Mouse (Mus musculus): Measurements from ENCODE around the gene Unc80. TPM values are rescaled to one million over a fixed set of nuclear protein-coding genes. Genes with fewer than 3 reads are reported as not detected.

Unc80 gene
- 10.7 and 10.8 TPM in 2 replicates for total RNA-seq (2021)
- long read RNA-seq, experiment 1: 0 reads
- long read RNA-seq, experiment 2: 0 reads

DNA sequence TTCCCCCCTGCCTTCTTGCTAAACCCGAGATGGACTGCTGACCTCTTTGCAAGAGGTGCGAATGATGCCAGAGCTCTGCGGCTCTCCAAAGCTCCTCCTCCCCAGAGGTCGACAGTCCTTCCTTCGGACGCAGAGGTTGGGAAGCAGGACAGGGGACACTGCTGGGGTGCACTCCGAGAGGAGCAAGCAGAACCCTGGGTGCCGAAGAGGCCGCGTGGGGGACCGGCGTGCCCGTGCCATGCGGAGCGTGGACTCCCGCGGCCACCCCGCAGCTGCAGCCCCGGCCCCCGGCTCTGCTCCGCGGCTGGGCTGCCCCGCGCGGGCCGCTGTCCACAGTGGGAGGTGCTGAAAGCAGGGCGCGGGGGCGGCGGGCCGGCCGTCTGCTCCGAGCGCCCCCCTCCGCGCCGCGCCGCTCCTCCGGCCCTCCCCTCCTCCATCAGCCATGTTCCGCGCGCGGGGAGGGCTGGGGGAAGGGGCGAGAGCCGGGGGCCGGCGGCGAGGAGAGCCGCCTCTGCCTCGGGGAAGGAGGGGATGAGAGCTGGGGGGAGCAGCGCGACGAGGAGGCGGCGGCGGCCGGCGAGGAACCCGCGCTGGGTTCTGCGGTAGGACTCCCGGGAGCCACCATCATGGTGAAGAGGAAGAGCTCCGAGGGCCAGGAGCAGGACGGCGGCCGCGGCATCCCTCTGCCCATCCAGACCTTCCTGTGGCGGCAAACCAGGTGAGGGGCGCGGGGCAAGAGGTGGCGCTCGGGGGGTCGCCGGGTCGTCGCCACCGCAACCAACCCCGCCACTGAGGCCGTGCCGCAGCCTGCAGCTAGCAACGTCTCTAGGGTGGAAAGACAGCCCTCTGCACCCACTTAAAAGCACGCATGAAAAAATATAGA is at the start of gene Unc80:
Unc80 (plus strand) TSS at position 547 of the 883 bp plus-strand sequence.
- peak; percentile 82 for DNase-seq

DNA sequence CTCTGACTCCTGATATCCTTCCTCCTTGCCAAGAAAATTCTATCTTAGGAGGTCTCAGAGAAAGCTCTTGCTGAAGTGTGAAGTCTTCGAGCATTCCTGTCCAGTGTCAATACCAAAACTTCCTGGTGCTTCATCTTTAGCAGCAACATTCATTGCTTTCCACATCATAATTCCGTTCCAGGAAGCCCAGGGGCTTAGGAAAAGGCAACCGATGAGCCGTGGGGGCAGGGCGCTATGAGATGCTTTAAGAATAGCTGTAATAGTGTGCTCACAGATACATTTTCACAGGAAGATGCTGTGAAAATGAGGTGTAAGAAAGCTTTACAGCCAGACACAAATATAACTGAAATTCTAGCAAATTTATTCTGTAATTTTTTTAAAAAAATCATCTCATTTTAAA is 42.1 kb upstream of the Unc80 start:
- DNase-seq: no peak

DNA sequence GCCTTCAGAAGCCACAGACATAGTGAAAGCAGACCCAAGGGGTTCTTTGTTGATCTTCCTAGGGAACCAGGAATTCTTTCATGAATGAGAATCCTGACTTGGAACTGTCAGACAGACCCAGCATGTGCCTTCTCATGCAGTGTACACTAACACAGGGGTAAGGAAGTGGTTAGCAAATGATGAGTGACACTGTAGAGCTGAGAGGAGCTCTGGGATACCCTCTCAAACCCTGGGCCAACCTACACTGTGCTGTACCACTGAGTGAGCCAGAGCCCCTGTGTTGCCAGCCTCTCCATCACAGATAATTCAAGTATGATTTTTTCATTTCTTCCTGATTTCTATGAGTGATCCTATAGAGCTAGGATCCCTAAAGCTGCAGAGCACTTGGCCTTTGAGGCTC is 37.2 kb upstream of the Unc80 start:
- no peak for DNase-seq

DNA sequence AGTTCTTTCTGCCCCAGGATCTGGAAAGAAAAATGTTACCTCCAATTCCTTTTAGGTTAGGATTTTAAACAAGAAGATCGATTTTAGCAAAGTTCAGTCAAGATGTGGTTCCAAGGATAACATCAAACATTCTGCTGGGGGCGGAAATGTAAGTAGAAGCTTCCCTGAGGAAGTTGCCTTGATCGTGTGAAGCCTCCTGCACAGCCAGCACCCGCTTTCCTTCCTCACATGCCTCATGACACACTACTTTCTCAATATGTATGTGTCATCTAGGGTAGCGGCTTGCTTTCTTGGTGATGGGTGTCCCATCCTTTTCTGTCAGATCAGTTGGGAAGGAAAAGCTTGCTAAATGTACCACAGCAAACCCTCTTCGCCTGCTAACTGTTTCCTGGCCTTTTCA is 36.7 kb upstream of the Unc80 start:
- no peak for DNase-seq

DNA sequence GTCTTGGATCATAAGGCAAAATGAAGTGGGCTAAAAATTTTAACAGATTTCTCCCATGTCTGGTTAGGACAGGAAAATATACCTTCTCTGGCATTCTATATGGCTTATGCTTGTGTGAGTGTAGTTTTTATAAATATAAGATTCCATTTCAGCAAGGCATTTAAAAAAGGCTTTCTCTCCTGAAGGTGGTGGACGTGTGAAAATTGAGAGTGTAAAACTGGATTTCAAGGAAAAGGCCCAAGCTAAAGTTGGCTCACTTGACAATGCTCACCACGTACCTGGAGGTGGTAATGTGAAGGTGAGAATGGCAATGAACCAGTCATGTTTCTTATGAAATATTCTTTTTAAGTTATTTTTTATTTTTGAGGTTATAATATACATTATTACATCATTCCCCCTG is 30.1 kb upstream of the Unc80 start:
- no peak for DNase-seq

DNA sequence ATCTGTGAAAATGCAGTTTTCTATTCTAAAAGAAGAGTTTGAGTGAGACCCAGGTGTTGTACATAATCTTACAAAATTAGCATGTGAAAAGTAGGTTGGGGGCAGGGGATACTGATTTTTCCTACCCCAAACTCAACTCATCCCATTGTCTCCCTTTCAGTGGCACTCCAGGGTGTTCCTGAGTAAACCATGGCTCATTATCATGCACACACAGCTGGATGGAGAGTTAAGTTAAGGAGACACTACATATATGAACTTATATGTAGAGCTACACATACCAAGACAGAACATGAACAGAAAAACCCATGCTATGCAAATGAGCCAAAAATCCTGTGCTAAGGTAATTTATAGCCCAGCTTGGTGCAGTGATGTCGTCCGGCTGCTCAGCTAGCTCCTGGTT is 25.2 kb upstream of the Unc80 start:
- DNase-seq: no peak

DNA sequence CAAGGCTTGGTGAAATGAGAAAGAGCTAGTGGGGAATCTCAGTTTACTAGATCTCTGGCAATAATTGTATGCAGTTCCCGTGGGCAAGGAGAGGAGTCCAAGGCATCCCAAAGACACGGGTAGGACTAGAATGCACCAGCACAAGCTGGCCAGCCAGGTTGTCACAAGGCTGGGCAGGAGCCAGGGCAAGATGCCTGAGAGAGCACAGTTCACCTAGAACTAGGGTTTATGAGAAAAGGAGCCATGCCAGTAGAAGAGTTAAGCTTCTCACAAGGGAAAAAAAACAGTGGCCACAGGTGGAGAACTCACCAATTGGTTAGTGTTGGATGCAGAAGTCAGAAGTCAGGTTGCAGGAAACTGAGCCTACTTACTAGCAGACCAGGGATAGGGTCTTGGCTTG is 18.7 kb upstream of the Unc80 start:
- DNase-seq: no peak

DNA sequence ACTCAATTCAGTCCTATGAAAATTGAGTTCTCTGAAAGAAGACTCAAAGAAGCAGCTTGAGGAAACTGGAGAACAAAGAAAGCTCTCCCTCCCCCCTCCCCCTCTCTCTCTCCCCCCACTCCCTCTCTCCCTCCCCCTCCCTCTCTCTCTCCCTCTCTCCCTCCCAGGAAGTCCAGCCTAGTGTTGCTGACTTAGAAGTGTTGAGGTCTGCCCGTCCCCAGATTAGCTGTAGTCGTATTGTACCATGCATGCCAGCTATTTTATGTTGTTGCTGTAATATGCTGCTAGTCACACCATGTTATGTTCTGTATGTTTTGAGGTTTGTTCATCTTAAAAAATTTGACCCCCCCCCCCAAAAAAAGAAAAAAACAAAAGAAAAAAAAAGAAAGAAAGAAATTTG is 11.6 kb upstream of the Unc80 start:
- DNase-seq: no peak

DNA sequence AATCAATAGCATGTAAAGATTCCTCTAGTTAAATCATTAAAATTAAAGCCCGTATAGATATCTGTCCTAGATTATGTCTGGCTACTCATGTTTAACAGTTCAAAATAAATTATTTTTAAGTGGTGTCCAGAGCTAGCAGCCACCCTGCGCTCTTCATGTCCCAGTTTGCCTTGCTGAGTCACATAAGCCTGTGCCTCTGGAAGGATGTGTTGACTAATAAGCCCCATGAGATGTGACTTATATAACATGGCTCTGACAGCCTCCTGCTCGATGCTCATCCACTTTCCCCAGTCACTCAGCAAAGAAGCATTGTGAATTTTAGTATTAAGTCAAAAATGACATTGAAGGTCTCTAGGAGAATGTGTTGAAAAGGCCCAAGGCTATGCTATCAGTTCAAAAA is 10.4 kb upstream of the Unc80 start:
- DNase-seq: no peak

DNA sequence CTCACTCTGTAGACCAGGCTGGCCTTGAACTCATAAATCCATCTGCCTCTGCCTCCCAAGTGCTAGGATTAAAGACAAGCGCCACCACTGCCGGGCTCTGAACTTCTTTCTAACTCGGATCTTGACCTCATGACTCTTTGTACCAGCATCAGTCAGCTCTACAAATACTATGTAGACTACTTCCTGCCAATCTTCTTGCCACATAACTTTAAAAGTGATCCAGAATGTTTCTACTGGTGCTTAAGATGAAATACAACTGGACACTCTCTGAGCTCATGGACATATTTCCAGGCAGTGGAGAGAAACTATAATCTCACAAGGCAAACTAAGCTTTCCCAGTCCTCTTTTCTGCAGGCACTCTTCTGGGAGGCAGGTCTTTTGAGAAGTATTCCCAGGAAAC is 8.8 kb upstream of the Unc80 start:
- DNase-seq: no peak

DNA sequence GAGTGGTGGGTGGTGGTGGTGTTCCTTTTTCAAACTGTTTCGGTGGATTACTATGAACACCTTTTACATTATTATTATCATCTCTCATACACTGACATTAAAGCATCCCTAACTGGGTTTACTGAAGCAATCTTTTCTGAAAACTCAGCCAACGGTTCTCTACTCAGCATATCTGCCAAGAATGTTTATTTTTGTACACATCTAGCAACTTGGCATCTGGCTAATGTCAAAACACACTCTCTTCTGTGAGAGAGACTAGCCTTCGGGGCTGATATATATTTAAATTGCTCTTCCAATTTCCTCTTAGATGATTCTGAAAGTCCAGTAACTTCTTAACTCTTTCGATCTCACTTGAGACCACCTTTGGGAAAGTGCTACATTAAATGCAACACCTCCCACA is 7.3 kb upstream of the Unc80 start:
- no peak for DNase-seq

DNA sequence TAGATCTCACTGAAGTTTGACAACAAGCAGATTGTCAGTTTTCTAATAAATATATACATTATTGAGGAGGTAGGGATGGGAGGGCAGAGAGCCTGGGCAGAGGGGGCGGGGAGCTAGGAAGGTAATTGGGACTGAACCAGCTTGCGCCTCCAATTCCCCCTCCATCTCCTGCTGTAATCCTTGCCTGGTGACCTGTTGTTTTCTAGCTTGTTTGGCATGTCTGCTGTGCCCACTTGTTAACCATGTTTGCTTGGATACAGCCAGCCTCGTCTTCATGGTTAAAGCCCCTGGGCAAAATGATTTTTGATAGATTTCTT is 495 bp downstream of the Unc80 start:
- peak; percentile 4 for DNase-seq

DNA sequence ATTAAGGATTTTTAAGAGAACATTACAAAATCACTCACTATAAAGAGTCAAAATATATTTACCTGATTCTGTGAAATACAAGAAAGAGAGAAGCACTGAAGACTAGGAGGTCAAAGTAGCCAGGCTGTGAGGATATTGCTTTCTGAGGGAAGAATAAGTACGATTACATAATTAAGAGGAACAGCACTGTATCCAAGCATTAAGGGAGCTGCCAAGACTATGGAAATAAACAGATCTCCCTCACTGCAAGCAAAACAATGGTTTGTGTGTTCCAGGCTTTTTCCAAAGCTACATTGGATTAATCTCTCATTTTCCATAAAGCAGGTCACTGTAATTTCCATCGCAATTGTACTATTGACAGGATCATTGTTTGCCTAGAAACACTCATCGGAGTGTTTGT is 14.6 kb downstream of the Unc80 start:
- no peak for DNase-seq

DNA sequence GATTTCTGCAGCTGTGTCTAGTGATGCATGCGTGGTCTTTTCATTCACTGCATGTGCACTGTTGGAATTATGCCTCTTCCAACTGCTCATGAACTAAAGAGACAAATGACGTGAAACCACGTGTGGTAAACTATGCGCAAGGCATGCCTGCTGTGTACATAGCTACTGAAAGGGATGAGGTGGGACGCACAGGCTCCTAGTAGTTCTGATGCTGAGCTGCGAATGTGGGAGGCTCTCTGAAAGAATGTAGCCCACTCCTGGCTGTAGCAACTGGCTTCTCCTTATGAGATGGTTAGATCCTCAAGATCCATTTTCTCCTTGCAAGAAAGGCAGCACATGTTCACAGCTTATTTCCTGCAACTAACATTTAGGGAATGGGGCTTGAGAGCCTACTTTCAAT is 24.9 kb downstream of the Unc80 start:
- no peak for DNase-seq

DNA sequence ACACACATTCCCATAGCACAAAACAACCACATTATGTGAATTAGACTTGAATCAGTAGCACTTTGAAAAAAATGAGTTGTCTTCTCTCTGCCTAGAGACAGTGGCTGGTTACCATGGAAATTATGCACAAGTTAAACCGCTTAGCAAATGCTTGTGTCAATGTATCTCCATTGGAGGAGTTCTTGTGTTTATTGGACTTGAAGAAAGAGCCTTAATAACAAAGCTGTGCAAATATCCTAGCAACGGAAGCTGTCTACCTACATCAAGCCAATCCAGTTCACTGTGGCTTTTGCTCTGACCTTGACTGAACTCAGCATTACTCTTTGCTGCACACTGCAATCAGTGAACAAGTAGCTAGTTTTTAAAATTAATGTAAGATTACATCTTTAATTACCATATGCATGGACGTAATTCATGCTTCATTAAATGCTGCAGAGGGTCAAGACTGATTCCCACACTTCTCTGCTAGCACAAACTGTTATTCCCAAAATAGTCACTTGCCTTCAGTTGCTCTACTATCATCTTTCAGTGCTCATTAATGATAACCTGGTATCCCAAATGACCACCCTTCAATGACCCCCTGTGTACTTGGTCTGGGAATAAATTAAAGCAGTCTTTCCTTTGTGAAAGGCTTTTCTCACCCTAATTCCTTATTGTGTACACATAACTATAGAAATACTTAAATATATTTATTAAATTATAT is 27.3 kb downstream of the Unc80 start:
- no peak for DNase-seq

DNA sequence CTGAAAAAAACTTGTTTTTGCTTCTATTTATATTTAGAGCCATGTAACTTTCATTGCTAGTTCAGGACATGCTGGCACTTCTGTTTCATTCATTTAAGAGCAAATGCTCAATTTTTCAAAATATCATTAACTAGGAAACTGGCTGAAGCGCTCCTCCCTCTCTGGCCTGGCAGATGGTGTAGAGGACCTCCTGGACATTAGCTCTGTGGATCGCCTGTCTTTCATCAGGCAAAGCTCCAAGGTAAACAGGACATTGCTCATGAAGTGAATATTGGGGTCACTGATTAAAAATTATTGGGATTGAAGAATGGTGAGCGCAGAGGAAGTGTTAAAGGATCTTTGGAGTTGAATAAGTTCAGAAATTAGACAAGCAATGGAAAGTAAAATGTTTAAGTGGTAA is 82.6 kb downstream of the Unc80 start:
- DNase-seq: no peak

DNA sequence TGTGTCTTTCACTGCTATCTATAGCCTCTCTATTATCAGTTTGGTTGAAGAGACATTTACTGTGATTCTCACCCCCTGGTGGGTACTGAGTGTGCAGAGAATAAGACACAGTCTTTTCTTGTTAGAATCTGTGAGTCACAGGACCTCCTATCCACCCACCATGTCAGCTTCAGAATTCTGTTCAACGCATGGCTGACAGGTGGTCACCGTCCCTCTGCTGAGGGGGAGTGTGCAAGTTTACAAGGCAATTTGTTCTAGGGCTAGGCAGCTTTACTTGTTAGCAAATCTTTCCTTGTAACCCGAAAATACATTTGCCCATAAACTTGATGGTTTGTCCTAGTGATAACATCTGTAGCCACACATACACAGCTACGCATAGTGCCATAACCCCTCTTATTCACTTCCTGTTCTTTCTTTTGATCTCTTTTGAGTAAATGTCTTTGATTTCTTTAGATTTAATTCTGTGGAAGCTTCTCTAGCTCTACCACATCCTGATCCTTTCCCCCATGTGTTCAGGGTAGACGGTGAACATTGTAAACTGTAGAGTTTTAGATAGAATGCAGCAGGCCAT is 84.3 kb downstream of the Unc80 start:
- no peak for DNase-seq

DNA sequence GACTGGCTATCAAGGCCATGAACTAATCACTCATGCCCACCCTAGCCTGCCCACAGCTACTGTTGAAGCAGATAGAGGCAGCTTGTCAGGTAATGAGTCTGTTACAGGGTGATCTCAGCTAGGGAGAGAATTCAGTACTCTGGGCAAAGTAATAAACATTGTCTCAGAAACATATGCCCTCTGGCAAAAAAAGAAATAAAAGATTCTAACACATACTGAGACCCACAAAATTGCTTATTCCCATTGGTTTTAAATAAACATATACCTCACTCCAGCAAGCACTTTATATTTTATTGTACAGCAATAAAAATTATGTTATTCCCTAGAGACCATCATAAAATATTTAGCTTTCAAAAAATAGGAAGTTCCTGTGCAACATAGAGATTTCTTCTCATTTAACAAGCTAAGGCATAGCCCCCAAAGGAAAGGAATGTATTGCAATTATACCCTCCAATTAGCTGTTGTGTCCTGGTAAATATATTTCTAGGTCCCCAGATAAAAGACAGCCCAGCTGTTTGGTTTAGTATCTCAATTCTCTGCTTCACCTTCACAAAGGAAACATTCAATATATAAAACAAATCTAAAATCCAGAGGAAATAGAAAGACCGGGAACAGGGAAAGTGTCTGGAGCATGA is 93.6 kb downstream of the Unc80 start:
- DNase-seq: no peak

DNA sequence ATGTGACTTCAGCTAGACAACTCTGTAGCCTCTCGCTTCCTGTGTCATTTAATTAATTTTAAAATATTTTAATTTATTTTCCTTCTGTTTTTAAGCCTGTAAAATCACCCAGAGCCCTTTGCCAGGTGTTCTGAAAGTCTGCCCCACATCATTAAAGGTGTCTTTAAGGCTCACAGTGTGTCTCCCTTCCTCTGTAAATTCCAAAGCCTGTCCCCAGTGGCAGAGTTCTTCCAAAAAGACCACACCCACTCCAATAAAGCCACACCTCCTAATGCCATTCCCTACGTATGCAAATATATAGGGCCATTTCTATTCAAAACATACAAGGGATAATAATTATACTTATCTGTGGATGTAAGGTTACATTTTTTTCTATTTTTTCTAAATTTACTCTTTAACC is 94.2 kb downstream of the Unc80 start:
- DNase-seq: no peak

DNA sequence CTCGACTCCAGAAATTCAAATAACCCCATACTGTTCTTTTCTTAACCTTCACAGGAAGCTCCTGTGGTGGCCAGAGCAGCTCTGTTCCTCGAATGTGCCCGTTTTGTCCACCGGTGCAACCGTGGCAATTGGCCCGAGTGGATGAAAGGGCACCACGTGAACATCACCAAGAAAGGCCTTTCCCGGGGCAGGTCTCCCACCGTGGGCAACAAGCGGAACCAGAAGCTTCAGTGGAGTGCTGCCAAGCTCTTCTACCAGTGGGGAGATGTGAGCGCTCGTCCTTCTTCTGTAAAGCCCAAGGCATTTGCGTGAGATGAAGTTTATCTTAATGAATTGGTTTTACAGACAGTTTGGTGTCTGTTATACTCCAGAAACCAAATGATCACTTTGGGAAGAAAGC is 101.6 kb downstream of the Unc80 start:
- no peak for DNase-seq

DNA sequence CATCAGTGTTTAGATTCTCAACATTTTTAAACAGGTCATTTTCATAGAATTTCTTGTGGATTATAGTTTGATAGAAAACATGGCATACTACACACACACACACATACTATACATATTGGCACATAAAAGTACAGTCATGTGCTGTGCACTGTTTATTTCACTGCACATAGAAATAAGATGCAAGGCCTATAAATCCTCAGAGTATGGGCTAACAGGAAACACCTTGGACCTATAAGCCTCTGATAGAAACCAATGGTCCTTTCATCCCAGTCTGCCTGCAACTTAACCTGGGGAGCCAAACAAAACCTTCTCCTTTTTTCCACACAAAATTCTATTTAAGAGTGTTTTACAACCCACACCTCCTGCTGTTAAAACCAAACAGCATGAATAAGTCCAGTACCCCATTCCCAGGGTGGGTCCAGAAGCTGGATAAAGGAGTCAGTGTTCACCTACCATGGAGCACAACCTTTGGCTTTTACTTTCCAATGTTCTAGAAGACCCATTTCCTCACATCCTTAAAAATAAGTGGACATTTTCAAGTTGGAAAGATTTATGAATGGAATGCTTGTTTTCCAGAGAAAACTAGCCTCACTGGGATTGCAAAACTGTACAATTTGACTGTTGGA is 129.1 kb downstream of the Unc80 start:
- DNase-seq: no peak

DNA sequence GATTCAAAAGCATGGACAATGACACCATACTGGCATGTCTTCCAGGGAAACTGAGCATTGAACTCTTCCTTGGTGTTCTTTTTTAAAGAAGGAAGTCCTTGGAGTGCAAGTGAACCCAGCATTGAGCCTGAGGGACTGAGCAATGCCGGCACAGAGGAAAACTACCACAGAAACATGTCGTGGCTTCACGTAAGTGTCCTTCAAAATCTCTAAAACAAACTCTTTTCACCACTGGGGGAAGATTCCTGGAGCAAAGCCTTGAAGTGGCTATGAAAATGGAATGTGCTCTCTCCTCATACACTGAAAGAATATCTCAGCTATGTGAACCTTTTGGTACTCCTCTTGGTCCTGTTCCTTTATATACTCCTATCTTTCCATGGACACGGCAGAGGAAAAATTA is 140.1 kb downstream of the Unc80 start:
- DNase-seq: no peak

DNA sequence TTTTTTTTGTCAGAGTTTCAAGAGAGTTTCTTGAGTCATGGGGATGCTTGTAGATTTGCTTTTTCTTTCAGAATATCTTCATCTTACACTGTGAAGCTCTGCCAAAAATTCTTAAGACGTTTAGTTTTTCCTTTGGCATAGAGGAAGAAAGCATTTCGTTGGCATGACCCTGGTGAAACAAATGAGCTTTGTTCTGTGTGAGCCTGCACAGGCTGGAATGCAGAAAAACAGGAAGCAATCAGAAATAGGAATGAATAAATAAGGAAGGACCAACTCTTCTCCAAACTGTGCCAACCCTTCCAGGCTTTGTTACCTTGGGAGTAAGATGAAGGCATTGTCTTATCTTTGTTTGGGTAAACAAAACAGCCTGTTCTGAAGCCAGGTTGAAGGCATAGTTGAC is 149.0 kb downstream of the Unc80 start:
- no peak for DNase-seq

Data from adrenal gland, postnatal 14 days (tissue).